Mouse (Mus musculus) brain, embryonic 14.5 days (tissue): Measurements from ENCODE around the gene Skor1.

Experiments used
- CTCF ChIP-seq: fragments of 200-500 bp; IDR thresholded peaks from 2 replicates; pipeline ENCODE4 v1.5.1; 2012; ENCODE audit warnings: inconsistent platforms, mild to moderate bottlenecking, moderate library complexity, borderline replicate concordance; ENCODE audit not compliant: insufficient read depth, insufficient read length; ENCODE audit errors: extremely low read depth
- POLR2A ChIP-seq: fragments of 200-500 bp; IDR thresholded peaks from 2 replicates; pipeline ENCODE4 v1.6.1; 2012; ENCODE audit warnings: mild to moderate bottlenecking, inconsistent platforms, borderline replicate concordance; ENCODE audit not compliant: poor library complexity, insufficient read depth, insufficient read length, severe bottlenecking; ENCODE audit errors: extremely low read depth

- TF ChIP-seq CTCF = no peak
- no peak for TF ChIP-seq POLR2A
These were observed 19.1 kb downstream of the Skor1 start for GRCm38 (mm10) chr9:63129641-63130041.
